Mouse (Mus musculus) monocyte, adult 5-6 weeks (primary cell): ENCODE measurements around the gene Insr. TPM values are rescaled to one million over a fixed set of nuclear protein-coding genes. Genes with fewer than 3 reads are reported as not detected.
"Not testable (repeated sequence)": the region's sequence is repeated elsewhere in the genome, so short reads cannot be mapped to it uniquely, and the experiment has no call there.

Experiments
- ATAC-seq: fragments of 153-309, 156-312 bp; replicated peaks from 2 replicates; pipeline ENCODE4 v1.8.0; 2017; ENCODE audit warnings: mild to moderate bottlenecking; ENCODE audit not compliant: low TSS enrichment, insufficient number of reproducible peaks, severe bottlenecking, poor library complexity, low FRiP score
- total RNA-seq: library from RNA; stranded (forward); fragments of 200-1000, 200-491, 200-594 nt; gene quantifications from 3 replicates; pipeline ENCODE4 v1.2.3, GENCODE M21; 2017

Insr gene
- total RNA-seq, 1 experiment from 2014 or later: 12.6 TPM

GRCm38 (mm10) chr8:3214601-3215000, 64.8 kb downstream of the Insr start:
- no peak for ATAC-seq

GRCm38 (mm10) chr8:3211456-3211855, 68.0 kb downstream of the Insr start:
- no peak for ATAC-seq

- ATAC-seq: no peak
Observed at GRCm38 (mm10) chr8:3209960-3210359, 69.5 kb downstream of the Insr start.

- no peak for ATAC-seq
Observed at GRCm38 (mm10) chr8:3209268-3209667, 70.1 kb downstream of the Insr start.

GRCm38 (mm10) chr8:3208729-3209128, 70.7 kb downstream of the Insr start:
- no peak for ATAC-seq

GRCm38 (mm10) chr8:3204758-3205443, 74.5 kb downstream of the Insr start:
- no peak for ATAC-seq

GRCm38 (mm10) chr8:3202792-3203191, 76.6 kb downstream of the Insr start:
- no peak for ATAC-seq

GRCm38 (mm10) chr8:3194297-3194696, 85.1 kb downstream of the Insr start:
- ATAC-seq: not testable (repeated sequence)

- no peak for ATAC-seq
Observed at GRCm38 (mm10) chr8:3191006-3191405, 88.4 kb downstream of the Insr start.

GRCm38 (mm10) chr8:3187456-3187855, 92.0 kb downstream of the Insr start:
- ATAC-seq: no peak

- no peak for ATAC-seq
Observed at GRCm38 (mm10) chr8:3179930-3180329, 99.5 kb downstream of the Insr start.

GRCm38 (mm10) chr8:3177440-3177839, 102.0 kb downstream of the Insr start:
- no peak for ATAC-seq

GRCm38 (mm10) chr8:3172246-3172645, 107.2 kb downstream of the Insr start:
- no peak for ATAC-seq

- no peak for ATAC-seq
Observed at GRCm38 (mm10) chr8:3146506-3146905, 132.9 kb downstream of the Insr start.

GRCm38 (mm10) chr8:3100416-3100815, 179.0 kb downstream of the Insr start:
- not testable (repeated sequence) for ATAC-seq

Other genes starting within 250 kb of the Insr start
- 62.9 to 119 TPM (median 81.1 TPM) in 3 replicates for gene A430078G23Rik, start 73.8 kb upstream of the Insr start, total RNA-seq
- 44.8 to 134 TPM (median 53.5 TPM) in 3 replicates for gene Arhgef18, start 113.4 kb upstream of the Insr start, total RNA-seq
- gene Pex11g, start 188.1 kb upstream of the Insr start, total RNA-seq: 1.7 to 2.1 TPM in 2 of 3 replicates, not detected in the other
- 0.29 TPM in 1 of 3 replicates, not detected in the others for gene Tex45, start 191.2 kb upstream of the Insr start, total RNA-seq
- gene Zfp358, start 213.5 kb upstream of the Insr start, total RNA-seq: 1.6 to 2.7 TPM (median 2.0 TPM) in 3 replicates
- gene Mcoln1, start 220.8 kb upstream of the Insr start, total RNA-seq: 46.3 to 51.3 TPM (median 48.3 TPM) in 3 replicates
- gene Pnpla6, start 235.8 kb upstream of the Insr start, total RNA-seq: 30.8 to 45.4 TPM (median 31.3 TPM) in 3 replicates